Mouse (Mus musculus): ENCODE data around the gene Snd1.

DNA sequence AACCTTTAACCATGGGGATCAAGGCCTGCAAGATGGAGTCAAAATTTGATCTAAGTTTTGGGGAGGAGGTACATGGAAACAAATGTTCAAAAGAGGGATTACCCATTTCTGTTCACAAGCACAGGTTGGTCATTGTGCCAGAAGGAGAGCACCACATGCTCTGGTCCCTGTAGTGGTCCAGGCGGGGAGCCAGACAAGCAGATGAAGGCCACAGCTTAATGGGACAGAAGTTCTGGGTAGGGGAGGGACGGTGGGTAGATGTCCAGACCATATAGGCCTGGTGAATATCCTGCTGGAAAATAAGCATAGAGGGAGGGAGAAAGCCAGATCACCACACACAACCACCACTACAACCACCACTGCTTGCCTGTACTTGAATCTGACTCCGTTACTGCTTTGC lies 503.9 kb downstream of the Snd1 start:
- TF ChIP-seq FLI1 (IDR thresholded peaks at IDR 0.05; ENCODE audit: low read length) (no peak), GATA1 (IDR thresholded peaks at IDR 0.05; ENCODE audit: borderline replicate concordance, low read length) (no peak)
